Mouse (Mus musculus): ENCODE measurements at regions not wholly inside any gene's neighbourhood (a gene's known extent, or its start where the extent isn't known, plus 50 kb on each side); places are given as distances from the start of the nearest gene placed in this dataset.

DNA sequence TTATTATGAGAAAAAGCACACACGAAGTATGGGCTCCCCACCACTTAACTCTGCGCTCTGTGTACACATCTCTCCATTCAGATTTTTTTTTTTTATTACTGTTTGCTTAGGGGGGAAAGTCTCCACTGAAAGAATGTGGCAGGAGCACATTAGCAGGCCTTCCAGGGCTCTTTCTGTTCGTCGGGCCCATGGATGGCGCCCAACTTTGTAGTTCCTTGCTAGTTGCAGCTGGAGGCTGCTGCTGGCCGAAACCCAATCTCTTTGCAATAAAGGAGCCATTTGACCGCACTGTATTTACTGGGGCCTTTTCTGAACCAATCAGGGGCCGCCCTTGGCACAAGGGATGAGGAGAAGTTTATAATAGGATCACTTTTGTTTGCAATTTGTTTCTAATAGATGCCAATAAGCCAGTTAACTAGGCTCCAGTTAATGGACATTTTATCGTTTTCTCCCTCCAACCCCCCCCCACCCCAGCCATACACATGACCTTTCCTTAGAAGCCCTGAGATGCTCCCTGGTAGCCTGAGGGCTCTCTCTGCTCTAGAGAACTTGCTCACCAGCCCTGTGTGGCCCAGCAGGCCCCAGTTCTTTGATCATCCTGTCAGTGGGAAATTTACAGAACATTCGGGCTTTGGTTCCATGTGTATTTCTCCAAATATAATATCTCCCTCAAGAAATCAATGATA lies 104.3 kb downstream of the Evx1 start:
- no peak for TF ChIP-seq CTCF (IDR thresholded peaks at IDR 0.05; ENCODE audit: control insufficient read depth, insufficient read depth, insufficient replicate concordance, low read depth, low read length)
- TF ChIP-seq POLR2A (IDR thresholded peaks at IDR 0.05; ENCODE audit: control insufficient read depth, low read depth, low read length): no peak
